Mouse (Mus musculus) lung, postnatal 0 days (tissue): ENCODE results near the gene Eif3k.

ENCODE experiments used
- CTCF ChIP-seq: IDR thresholded peaks from 2 replicates; pipeline ENCODE4 v1.5.1; 2016; ENCODE audit warnings: antibody characterized with exemption, mild to moderate bottlenecking
- EP300 ChIP-seq: IDR thresholded peaks from 2 replicates; pipeline ENCODE4 v1.6.1; 2016; ENCODE audit warnings: antibody characterized with exemption, mild to moderate bottlenecking, control low read depth

DNA sequence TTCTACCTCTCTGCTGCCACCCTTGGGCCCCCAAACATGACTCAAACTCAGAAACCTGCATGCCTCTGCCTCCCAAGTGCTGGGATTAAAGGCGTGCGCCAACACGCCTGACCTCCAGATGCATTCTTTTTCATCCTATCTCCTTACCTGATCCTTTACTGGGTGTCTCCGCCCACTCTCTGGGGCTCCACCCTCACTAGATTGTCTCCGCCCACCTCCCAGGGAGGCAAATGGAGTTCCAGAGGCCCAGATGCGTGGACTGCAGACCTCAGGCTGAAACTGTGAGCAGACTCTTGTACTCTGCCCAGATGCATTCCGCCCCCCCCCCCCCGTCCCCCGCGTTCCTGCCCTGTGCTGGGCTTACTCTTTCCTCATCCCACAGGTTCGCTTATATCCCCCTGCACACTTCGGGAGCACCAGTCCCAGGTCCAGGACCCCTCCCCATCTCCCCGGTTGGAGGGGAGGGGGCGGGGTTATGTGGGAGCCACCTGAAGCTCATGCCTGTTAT is 9.2 kb upstream of the Eif3k start:
- TF ChIP-seq CTCF, result no peak
- TF ChIP-seq EP300, result no peak
